Mouse (Mus musculus) spleen, embryonic (tissue): ENCODE measurements around the gene Mns1.

Source experiments
- CTCF ChIA-PET: fragments of 350-600 bp; sonication (Branson Sonifier 250); formaldehyde crosslinking; loops from one replicate; lab custom pipeline; 2022; lab: Charles Lee

The Mns1 gene

DNA sequence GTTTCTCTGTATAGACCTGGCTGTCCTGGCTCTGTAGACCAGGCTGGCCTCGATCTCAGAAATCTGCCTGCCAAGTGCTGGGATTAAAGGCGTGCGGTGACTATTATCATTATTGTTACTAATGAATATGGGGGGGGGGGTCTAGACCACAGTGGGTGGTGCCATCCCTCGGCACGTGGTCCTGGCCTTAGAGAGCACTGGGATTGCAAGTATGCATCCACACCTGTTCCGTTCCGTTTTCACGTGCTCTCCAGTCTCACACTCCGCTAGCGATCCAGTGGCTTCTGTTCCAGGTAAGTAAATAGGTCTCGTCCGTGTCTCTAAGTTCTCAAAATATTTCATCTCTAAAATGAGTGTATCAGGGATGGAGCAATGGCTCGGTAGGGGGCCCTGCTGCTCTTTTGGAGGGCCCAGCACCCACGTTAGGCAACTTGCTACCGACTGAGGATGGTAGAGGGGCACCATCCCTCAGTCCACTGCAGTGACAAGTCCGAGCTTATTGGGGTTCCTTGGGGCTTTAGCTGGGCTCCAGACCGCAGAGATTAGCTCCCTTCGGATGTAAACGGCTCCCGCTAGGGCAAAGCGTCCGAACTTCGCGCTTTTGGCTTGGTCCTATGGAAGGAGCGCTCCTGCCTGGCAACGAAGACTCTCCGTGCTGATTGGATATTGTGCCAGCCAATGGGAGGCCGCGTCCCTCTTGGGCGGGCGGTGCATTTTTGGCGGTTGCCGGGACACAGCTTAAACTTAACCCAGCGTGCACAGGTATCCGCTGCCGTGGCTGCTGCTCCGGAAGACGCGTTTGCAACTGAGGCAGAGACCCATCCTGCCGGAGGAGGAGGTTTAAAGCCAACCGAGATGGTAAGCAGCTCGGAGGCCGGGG lies at the start of gene Mns1:
Mns1 (plus strand) TSS at position 190 of the 880 bp plus-strand sequence.
- CTCF ChIA-PET, result interaction anchor here (0.7 kb wide), 1 partner anchor 20 kb away, joined by 3 read pairs; no protein-coding TSS in a partner anchor

DNA sequence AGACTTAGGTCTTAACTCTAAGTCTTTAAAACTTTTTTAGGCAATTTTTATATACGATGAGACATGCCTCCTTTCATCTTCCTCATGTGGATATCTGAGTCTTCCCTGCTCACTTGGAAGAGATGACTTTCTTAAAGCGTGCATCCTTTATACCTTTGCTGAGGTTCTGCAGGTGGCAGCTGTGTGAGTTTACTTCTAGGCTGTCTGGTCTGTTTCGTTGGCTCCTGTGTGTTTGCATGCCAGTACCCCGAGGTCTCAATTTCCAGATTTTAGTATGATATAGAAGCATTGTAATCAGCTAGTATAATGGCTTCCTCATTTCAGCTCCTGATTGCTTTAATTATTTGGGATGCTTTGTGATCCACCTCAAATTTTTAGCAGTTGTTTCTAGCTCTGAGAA lies 48.9 kb upstream of the Mns1 start:
- CTCF ChIA-PET, result no interaction called here

- CTCF ChIA-PET, result no interaction called here
Observed at GRCm38 (mm10) chr9:72389431-72390002, 48.3 kb upstream of the Mns1 start.

- CTCF ChIA-PET, result no interaction called here
Observed at GRCm38 (mm10) chr9:72390321-72391077, 47.3 kb upstream of the Mns1 start.

- CTCF ChIA-PET, result interaction anchor here (0.6 kb wide), 1 partner anchor 32 kb away, joined by 3 read pairs; no protein-coding TSS in a partner anchor
Observed at GRCm38 (mm10) chr9:72392686-72393085, 45.1 kb upstream of the Mns1 start.

- CTCF ChIA-PET, result no interaction called here
Observed at GRCm38 (mm10) chr9:72393238-72393637, 44.6 kb upstream of the Mns1 start.

GRCm38 (mm10) chr9:72393869-72394341 lies 43.9 kb upstream of the Mns1 start:
- CTCF ChIA-PET, result no interaction called here

DNA sequence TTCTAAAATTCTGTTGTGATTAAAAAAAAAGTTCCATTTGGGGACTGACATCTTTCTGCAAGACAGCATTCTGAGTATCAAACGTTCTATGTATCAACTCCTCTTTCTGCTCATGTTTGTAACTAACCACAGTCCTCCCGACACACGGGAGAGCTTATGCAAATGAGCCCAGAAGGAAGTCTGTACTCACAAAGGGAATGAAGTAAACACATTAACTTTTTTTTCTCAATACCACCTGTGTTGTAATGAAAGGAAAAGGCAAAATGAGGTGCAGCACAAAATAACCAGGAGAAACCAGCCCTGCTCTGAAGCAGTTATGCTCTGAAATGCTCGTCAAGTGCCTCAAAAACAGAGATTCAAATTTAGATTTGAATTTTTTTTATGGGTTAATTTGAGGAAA lies 37.7 kb upstream of the Mns1 start:
- CTCF ChIA-PET, result no interaction called here

DNA sequence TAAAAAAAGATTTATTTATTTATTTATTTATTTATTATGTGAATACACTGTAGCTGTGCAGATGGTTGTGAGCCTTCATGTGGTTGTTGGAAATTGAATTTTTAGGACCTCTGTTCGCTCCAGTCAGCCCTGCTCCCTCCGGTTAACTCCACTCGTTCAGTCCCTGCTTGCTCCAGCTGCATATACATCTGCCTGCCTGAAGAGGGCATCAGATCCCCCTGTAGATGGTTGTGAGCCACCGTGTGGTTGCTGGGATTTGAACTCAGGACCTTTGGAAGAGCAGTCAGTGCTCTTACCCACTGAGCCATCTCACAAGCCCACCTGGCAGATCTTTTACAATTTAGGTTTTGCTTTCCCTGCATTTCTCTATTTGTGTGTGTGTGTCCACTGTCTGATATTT lies 36.0 kb upstream of the Mns1 start:
- CTCF ChIA-PET, result interaction anchor here (0.7 kb wide), 1 partner anchor 947 kb away, joined by 10 read pairs; no protein-coding TSS in a partner anchor

DNA sequence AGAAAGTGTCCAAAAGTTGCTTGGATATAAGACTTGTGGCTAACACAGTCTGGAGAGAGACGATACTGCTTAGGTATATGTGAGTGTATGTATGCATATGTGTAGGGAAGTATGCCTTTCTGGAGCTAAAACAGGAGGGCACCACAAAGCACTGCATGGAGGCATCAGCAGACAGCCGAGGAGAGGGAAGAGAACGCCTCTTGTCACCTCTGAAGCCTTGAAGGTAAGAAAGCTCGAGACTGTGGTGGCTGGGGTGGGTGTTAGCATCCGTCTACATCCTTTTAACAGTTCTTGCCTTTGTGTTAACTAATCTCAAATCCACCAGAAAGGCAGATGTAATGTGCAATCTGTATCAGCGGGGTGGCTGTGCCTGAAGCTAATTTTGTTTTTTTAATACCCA lies 34.4 kb upstream of the Mns1 start:
- CTCF ChIA-PET, result no interaction called here

- CTCF ChIA-PET, result no interaction called here
Observed at GRCm38 (mm10) chr9:72404446-72404845, 33.4 kb upstream of the Mns1 start.

GRCm38 (mm10) chr9:72404934-72405333 lies 32.9 kb upstream of the Mns1 start:
- CTCF ChIA-PET, result no interaction called here

GRCm38 (mm10) chr9:72405882-72406638 lies 31.8 kb upstream of the Mns1 start:
- CTCF ChIA-PET, result interaction anchor here (0.6 kb wide), 1 partner anchor 11 kb away, joined by 3 read pairs; no protein-coding TSS in a partner anchor

DNA sequence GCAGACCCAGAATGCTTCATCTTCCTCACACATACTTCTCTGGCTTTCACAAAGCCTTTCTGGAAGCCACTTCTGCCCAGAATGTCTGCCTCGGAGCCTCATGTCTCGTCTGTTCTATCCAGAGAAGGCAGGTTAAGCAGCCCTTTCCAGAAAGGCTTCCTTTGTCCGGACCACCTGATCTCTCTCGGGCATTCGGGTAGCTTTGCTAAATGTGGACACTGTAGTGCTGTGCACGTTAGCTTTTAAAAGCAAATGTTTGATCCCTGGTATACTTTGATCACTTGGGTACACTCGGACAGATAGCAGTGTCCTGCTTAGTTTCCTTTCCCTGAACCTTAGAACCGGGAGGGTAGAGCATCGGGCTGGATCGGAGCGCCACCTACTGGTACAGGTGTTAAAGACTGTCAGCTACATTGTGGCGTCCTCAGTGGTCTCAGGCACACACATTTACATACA lies 29.7 kb upstream of the Mns1 start:
- CTCF ChIA-PET, result interaction anchor here (0.6 to 0.7 kb wide), 3 partner anchors 216 to 1712 kb away, joined by 3 to 4 read pairs (median 3); no protein-coding TSS in a partner anchor

DNA sequence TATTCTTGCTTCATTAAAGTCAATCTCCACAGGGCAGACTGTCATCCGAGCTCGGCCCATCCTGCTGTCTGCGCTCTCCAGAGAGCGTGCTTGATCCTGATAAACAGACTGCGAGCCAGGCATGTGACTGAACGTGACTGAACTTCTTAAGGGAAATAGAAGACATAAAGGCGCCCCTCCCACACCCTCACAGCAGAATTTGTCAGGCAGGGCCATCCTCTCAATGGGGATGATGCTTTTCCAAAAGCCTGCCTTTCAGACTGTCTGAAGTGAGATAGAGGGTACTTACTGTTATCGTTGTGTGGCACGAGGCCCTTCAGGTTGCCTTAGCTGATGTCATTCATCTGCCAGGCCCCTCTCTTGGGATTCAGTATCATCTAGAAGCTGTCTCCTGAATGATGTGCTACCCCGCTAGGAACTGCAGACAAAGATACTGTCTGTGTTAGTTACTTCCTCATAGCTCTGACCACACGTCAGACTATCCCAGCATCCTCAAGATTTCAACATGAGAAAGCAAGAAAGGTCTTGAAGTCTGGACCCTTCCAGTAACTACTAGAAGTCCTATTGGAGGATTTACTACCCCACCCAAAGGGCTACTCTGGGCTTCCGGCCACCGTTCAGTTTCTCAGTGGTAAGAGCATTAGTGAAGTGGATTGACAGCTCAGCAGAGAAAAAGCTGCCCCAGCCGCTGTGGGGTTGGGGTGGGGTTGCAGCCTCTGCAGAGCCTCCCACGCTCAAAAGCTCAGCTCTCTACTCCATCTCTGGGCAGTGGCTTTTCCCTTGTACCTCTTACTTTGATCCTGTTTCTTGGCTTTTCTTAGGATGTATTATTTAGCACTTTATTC lies 28.2 kb upstream of the Mns1 start:
- CTCF ChIA-PET, result no interaction called here

- CTCF ChIA-PET, result no interaction called here
Observed at GRCm38 (mm10) chr9:72411746-72412145, 26.1 kb upstream of the Mns1 start.

DNA sequence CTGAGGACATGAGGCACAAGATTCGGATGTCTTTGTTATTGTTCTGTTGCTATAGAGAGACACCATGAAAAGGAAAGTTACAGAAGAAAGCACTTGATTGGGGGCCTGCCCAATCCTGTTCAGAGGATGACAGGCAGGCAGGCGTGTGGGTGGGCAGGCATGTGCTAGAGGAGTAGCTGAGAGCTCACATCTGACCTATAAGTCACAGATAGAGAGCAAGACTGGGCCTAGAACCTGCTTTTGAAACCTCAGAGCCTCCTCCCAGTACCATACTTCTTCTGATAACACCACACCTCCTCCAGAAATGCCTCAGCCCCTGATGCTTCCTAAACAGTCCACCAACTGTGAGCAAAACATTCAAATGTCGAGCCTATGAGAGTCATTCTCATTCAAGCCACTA lies 19.4 kb upstream of the Mns1 start:
- CTCF ChIA-PET, result interaction anchor here (0.6 kb wide), 1 partner anchor 19 kb away, joined by 3 read pairs; the partner anchor contains the start of gene Mns1

GRCm38 (mm10) chr9:72420490-72420889 lies 17.3 kb upstream of the Mns1 start:
- CTCF ChIA-PET, result no interaction called here

DNA sequence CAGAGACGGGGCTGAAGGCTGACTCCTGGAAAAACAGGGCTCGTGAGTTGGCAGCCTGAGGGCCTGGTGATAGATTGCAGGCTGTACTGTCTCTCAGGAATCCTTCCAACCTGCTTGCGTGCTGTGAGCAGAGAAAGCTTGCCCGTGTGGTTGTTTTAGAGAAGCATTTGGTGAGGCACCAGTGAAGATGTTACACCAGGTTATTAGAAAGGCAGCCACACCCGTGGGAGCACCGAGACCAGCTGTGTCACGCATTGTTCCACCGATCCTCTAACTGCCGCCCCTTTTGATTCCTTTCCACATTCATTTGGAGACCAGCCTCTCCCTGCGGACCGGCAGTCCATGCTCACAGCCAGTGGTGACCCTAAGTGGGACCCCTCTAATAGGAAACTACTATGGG lies 15.5 kb upstream of the Mns1 start:
- CTCF ChIA-PET, result interaction anchor here (1.0 kb wide), 1 partner anchor 15 kb away, joined by 3 read pairs; no protein-coding TSS in a partner anchor

- CTCF ChIA-PET, result no interaction called here
Observed at GRCm38 (mm10) chr9:72422753-72423152, 15.1 kb upstream of the Mns1 start.
